Mouse (Mus musculus) E14TG2a.4 (cell line): ENCODE measurements around the gene Aste1.

Source experiments
- CTCF ChIP-seq: conservative IDR thresholded peaks from 2 replicates; pipeline ENCODE4 v1.5.1; 2014; ENCODE audit warnings: low read length
- POU5F1 ChIP-seq: IDR thresholded peaks from 2 replicates; pipeline ENCODE4 v1.6.1; 2014; ENCODE audit warnings: low read length, borderline replicate concordance

DNA sequence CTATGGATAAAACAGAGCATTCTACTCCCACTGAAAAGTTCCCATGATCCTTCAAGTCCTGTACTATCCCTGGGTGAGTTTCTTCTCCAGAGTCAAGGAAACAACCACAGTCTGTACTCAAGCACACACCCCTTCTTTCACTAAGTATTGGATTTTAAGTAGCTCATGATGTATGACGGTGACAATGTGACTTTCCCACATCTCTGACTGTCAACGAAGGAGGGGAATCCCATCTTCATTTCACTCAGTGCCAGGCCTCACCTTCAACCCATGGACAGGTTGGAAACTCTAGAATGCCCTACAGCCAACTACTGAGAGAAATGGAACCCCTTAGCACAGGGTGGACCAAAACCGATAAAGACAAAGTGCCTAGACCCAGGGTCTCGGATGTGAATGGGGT is 29.0 kb upstream of the Aste1 start:
- TF ChIP-seq CTCF (no peak), POU5F1 (no peak)
